Mouse (Mus musculus) gastrocnemius, adult 2 months (tissue): Measurements from ENCODE around the gene Pnkp. TPM values are rescaled to one million over a fixed set of nuclear protein-coding genes. Genes with fewer than 3 reads are reported as not detected.

Experiments used
- DNase-seq: peaks from one replicate; pipeline ENCODE4 v3.0.0; 2022
- H3K27ac ChIP-seq: fragments of 200-600 bp; 2 replicates; pipeline ENCODE4 v1.8.1; 2022; ENCODE audit warnings: mild to moderate bottlenecking
- H3K4me3 ChIP-seq: fragments of 200-600 bp; 2 replicates; pipeline ENCODE4 v1.8.1; 2022; ENCODE audit warnings: mild to moderate bottlenecking, moderate library complexity
- CTCF ChIP-seq: fragments of 200-600 bp; IDR thresholded peaks from 2 replicates; pipeline ENCODE4 v1.8.1; 2022; ENCODE audit warnings: antibody characterized with exemption, mild to moderate bottlenecking, moderate library complexity
- intact Hi-C: fragments of 180-260 bp; cut with DNase I; formaldehyde crosslinking; loops from one replicate; pipeline ENCODE4 v1.15.1; 2025
- total RNA-seq, 2 experiments: library from RNA; stranded (reverse); gene quantifications; 2 replicates each; pipeline ENCODE4 v1.2.3; 2021

The Pnkp gene
- total RNA-seq, 2 experiments from 2014 or later = 19.4 to 21.2 TPM

DNA sequence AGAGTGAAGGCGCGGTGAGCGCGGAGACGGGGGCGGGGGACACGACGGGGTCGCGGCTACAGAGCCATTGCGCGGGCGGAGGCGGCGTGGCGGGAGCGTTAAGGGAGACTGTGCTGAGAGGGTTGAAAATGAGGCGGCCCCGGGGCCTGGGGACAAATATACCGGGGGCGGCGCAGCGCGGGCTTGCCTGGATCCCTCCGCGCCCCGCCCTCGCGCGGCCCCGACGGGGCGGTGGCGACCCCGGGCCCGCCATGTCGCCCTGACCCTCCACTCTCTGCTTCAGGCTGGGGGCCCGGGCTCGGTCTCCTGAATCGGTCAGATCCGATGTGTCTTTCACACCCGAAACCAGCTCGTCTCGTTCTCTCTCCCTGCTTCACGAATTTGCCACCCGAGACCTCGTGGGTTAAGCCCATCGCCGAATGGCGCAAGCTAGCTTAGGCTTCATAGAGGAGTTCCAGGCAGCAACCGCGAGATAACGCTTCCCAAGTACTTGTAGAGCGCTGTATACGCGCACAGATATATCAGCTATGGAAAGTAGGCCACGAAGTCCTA is 40.4 kb upstream of the Pnkp start, which contains the start of gene Atf5:
Gene Atf5 (minus strand): TSS at position 189 of the 552 bp plus-strand sequence.
- peak within 1 kb of the TSS; percentile 99 for H3K27ac ChIP-seq
- TF ChIP-seq CTCF = no peak
- H3K4me3 ChIP-seq = peak within 1 kb of the TSS; percentile 99
- intact Hi-C loops = loop anchor here (10.0 kb wide), 1 partner anchor 172 kb away; no protein-coding TSS in a partner anchor
- DNase-seq = peak; percentile 85

- DNase-seq = no peak
- intact Hi-C loops = loop anchor here (10.0 kb wide), 1 partner anchor 173 kb away; no protein-coding TSS in a partner anchor
- peak overlapping the region; percentile 99 for H3K27ac ChIP-seq
- no peak for TF ChIP-seq CTCF
- H3K4me3 ChIP-seq = peak overlapping the region; percentile 99
Measured at GRCm38 (mm10) chr7:44817441-44817840, 39.5 kb upstream of the Pnkp start.

GRCm38 (mm10) chr7:44818164-44818563 is 38.8 kb upstream of the Pnkp start:
- intact Hi-C loops = loop anchor here (10.0 kb wide), 1 partner anchor 173 kb away; no protein-coding TSS in a partner anchor
- peak; percentile 42 for TF ChIP-seq CTCF
- peak; percentile 18 for DNase-seq
- H3K27ac ChIP-seq = peak overlapping the region; percentile 99
- peak overlapping the region; percentile 99 for H3K4me3 ChIP-seq

GRCm38 (mm10) chr7:44818751-44819235 is 38.1 kb upstream of the Pnkp start:
- intact Hi-C loops = loop anchor here (10.0 kb wide), 1 partner anchor 174 kb away; no protein-coding TSS in a partner anchor
- peak overlapping the region; percentile 99 for H3K27ac ChIP-seq
- no peak for TF ChIP-seq CTCF
- peak overlapping the region; percentile 99 for H3K4me3 ChIP-seq
- peak; percentile 88 for DNase-seq

DNA sequence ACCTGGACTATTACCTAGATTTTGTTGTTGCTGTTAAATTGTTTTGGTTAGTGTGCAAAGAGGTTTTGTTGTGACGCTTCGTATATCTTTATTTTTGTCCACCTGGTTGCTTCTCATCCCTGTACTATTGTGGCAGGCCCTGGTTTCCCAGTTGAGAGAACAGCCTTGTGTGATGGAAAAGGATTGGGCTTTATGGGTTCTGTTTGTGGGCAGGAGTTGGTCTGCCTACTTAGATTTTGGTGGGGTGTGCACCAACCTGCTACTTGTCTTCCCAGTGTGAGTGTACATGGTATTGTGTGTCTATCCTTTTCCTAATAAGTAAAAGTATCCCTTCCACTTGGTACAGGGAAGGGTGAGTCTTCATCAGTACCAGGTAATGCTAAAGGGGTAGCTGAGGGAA is 37.5 kb upstream of the Pnkp start:
- Histone ChIP-seq H3K27ac (peak overlapping the region; percentile 99), H3K4me3 (peak overlapping the region; percentile 99)
- intact Hi-C loops = loop anchor here (10.0 kb wide), 1 partner anchor 175 kb away; no protein-coding TSS in a partner anchor
- DNase-seq = peak; percentile 10
- TF ChIP-seq CTCF = no peak

- peak overlapping the region; percentile 99 for H3K27ac ChIP-seq
- intact Hi-C loops = loop anchor here (5.0 to 10.0 kb wide), 2 partner anchors 73 to 175 kb away; partner anchors contain the start of gene Vrk3
- peak overlapping the region; percentile 99 for H3K4me3 ChIP-seq
- DNase-seq = peak; percentile 59
- no peak for TF ChIP-seq CTCF
Measured at GRCm38 (mm10) chr7:44819863-44820262, 37.1 kb upstream of the Pnkp start.

- H3K27ac ChIP-seq = peak overlapping the region; percentile 99
- intact Hi-C loops = loop anchor here (5.0 kb wide), 1 partner anchor 73 kb away; the partner anchor contains the start of gene Vrk3
- DNase-seq = peak; percentile 5
- TF ChIP-seq CTCF = no peak
- H3K4me3 ChIP-seq = peak overlapping the region; percentile 5; the same call in 1 of the 2 replicates
Measured at GRCm38 (mm10) chr7:44820525-44820924, 36.4 kb upstream of the Pnkp start.

DNA sequence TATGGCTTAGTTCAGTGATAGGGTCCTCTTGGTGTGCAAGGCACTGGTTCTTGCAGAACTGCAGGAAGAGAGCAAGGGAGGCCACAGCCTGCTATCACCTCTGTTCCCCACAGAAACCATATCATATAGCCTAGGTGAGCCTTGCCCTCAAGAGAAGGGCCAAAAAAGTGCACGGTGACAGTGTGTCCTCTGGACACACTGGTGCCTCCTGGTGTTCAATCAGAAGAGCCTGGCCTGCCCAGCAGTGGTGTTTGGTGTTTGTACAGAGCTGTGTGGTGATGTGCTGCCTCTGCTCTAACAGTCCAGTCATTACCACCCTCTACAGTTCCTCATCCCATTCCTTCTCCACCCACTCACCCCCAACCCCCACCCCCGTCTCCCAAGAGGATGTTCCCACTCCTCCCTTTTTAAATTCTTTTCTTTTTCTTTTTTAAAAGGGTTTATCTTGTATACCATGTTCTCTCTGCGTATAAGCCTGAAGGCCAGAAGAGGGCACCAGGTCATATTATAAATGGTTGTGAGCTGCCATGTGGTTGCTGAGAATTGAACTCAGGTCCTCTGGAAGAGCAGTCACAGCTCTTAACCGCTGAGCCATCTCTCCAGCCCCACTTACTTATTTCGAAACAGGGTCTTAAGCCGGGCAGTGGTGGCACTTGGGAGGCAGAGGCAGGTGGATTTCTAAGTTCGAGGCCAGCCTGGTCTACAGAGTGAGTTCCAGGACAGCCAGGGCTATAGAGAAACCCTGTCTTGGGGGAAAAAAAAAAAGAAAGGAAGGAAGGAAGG is 35.1 kb upstream of the Pnkp start:
- intact Hi-C loops = loop anchor here (5.0 kb wide), 1 partner anchor 75 kb away; the partner anchor contains the start of gene Vrk3
- TF ChIP-seq CTCF = peak; percentile 26
- peak overlapping the region; percentile 99 for H3K27ac ChIP-seq
- DNase-seq = peak; percentile 15
- H3K4me3 ChIP-seq = no peak overlapping the region

DNA sequence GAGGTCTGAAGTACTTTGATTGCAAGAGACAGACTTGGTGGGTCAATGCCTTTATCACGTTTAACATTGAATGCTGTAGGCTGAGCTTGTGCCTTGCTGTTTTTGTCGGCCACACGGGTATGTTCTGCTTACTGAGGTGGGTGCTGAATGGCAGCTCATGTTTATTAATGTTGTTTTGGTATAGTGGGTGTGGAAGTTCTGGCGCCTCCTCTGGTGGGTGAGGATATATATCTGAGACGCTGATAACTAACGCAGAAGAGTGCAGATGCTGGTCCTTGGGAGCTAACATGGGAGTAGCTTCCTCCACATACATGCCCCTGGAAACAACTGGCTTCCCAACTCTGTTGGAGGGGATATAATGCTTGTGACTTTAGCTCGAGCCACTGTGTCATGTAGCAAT is 33.5 kb upstream of the Pnkp start:
- Histone ChIP-seq H3K4me3 (no peak overlapping the region), H3K27ac (peak overlapping the region; percentile 7; the same call in 1 of the 2 replicates)
- DNase-seq = peak; percentile 11
- TF ChIP-seq CTCF = 0 out of 2 replicates have a peak, but pooled peaks have one; percentile 5
- intact Hi-C loops = loop anchor here (5.0 kb wide), 1 partner anchor 76 kb away; the partner anchor contains the start of gene Vrk3

DNA sequence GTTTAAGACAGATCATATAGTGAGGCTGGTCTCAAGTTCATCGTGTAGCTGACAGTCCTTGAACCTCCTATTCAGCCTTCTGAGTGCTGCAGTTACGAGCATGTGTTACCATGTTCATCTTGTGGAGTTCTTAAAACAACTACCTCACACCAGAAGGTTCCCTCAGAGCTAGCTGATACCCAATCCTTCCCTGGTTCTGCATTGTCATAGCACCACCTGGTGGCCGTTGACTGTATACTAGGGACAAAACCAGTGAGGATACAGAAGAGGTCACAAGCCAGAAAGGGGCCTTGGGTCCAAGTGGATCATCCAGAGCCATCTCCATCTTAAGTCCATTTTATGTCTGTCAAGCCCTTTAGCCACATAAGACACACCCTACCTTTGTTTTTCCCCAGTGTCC is 32.1 kb upstream of the Pnkp start:
- TF ChIP-seq CTCF = peak; percentile 90
- peak overlapping the region; percentile 6; the same call in 1 of the 2 replicates for H3K27ac ChIP-seq
- intact Hi-C loops = loop anchor here (2.0 to 5.0 kb wide), 2 partner anchors 78 to 100 kb away; partner anchors contain the start of gene Vrk3
- no peak overlapping the region for H3K4me3 ChIP-seq
- peak; percentile 87 for DNase-seq

DNA sequence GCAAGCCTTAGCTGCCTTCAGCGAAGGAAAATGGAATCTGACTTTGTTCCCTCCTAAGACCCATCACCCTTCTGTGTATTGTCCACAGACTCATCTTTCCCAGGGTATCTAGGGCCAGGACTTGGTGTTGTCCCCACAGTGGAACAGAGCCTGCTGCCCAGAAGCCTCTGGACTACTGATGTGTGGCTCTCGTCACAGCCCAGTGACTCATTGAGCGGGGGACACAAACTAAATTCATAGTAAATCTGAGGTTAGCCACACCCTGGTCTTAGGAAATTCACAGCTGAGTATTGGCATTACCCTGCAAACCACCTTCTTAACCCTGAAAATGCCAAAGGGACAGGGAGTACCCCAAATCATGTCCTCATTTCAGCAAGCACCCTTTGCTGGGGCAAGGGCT is 30.2 kb upstream of the Pnkp start:
- DNase-seq = no peak
- intact Hi-C loops = no loop called here
- TF ChIP-seq CTCF = no peak

DNA sequence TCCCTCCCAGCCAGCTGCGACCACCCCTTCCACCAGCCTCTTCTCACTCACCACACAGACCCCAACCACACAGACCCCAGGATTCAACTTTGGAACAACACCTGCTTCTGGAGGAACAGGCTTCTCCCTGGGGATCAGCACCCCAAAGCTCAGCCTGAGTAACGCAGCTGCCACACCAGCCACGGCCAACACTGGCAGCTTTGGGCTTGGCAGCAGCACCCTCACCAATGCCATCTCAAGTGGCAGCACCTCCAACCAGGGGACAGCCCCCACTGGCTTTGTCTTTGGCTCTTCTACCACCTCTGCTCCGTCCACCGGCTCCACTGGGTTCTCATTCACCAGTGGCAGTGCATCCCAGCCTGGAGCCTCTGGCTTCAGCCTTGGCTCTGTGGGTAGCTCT is 28.2 kb upstream of the Pnkp start:
- intact Hi-C loops = no loop called here

More for the DNA sequence above, 30.2 kb upstream of the Pnkp start:
- Histone ChIP-seq H3K27ac (no peak overlapping the region), H3K4me3 (no peak overlapping the region)

More for the DNA sequence above, 28.2 kb upstream of the Pnkp start:
- Histone ChIP-seq H3K27ac (peak overlapping the region; percentile 31; the same call in 1 of the 2 replicates), H3K4me3 (no peak overlapping the region)
- TF ChIP-seq CTCF = no peak
- DNase-seq = peak; percentile 64
